Mouse (Mus musculus): ENCODE measurements around the gene Carm1. TPM values are rescaled to one million over a fixed set of nuclear protein-coding genes. Genes with fewer than 3 reads are reported as not detected.
"Not testable (repeated sequence)": the region's sequence is repeated elsewhere in the genome, so short reads cannot be mapped to it uniquely, and the experiment has no call there.

The Carm1 gene
- polyA plus RNA-seq, 1 experiment from 2014 or later = 40.0 TPM

DNA sequence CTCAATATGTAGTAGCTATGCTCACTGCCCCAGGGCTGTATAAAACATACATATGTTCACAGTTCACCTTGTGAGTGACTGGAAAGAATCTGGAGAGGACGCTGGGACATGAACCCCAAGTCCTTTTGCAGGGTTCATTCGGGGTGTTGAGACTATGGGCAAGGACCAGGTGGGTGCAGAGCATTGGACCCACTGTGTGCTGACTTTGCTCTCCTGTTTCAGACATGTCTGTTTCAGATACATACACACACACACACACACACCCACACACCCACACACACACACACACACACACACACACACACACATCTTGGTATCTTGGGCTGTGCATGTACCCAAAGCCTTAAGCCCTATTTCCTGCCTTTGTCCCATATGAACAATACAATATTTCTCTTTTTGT, 4.7 kb upstream of the Carm1 start:
- not testable (repeated sequence) for H3K27me3 ChIP-seq (replicated peaks); H3K9ac ChIP-seq; H3K4me3 ChIP-seq (replicated peaks); H3K36me3 ChIP-seq; H3K4me2 ChIP-seq; H3K9me3 ChIP-seq; H3K27ac ChIP-seq; ATAC-seq (ENCODE audit: insufficient read depth, low FRiP score, low read depth)
- peaks cover 11% of the 10 kb centered on the region; the same call in 1 of the 2 replicates for H3K4me1 ChIP-seq
- WGBS = 92% methylated on average over 2 of the region's 2 CpGs

DNA sequence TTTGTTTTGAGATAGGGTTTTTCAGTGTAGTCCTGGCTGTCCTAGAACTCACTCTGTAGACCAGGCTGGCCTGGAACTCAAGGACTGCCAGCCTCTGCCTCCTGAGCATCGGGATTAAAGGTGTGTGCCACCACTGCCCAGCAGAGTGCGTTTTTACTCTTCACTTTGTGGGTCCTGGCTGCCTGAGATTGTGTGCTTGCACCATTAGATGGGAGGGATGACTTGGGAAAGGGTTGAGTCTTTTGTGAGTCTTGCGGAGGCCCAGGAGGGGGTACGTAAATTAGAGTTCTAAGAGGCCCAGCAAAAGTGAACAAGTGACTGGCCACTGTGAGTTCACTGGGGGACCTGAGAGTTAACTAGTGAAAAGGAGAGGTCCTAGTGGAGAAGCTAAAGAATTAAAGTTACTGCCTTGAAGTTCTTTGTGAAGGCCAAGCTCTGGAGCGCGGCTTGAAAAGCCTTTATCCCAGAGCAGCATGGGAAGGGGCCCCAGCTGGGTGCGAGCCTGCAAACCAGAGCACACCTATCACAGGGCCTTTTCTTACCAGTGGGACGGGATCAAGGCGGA, 1.3 kb upstream of the Carm1 start:
- Histone ChIP-seq H3K9ac (peak overlapping the region; percentile 26; the same call in 1 of the 2 replicates), H3K27ac (peak overlapping the region; percentile 95), H3K9me3 (no peaks in the 10 kb centered on the region), H3K27me3 (replicated peaks) (no peaks in the 10 kb centered on the region), H3K4me2 (peak overlapping the region; percentile 66), H3K4me3 (replicated peaks) (peak overlapping the region; percentile 84), H3K36me3 (no peaks in the 10 kb centered on the region), H3K4me1 (peaks cover 22% of the 10 kb centered on the region)
- WGBS = 6% methylated on average over 9 of the region's 9 CpGs
- peak; percentile 81 for ATAC-seq (ENCODE audit: insufficient read depth, low FRiP score, low read depth)

DNA sequence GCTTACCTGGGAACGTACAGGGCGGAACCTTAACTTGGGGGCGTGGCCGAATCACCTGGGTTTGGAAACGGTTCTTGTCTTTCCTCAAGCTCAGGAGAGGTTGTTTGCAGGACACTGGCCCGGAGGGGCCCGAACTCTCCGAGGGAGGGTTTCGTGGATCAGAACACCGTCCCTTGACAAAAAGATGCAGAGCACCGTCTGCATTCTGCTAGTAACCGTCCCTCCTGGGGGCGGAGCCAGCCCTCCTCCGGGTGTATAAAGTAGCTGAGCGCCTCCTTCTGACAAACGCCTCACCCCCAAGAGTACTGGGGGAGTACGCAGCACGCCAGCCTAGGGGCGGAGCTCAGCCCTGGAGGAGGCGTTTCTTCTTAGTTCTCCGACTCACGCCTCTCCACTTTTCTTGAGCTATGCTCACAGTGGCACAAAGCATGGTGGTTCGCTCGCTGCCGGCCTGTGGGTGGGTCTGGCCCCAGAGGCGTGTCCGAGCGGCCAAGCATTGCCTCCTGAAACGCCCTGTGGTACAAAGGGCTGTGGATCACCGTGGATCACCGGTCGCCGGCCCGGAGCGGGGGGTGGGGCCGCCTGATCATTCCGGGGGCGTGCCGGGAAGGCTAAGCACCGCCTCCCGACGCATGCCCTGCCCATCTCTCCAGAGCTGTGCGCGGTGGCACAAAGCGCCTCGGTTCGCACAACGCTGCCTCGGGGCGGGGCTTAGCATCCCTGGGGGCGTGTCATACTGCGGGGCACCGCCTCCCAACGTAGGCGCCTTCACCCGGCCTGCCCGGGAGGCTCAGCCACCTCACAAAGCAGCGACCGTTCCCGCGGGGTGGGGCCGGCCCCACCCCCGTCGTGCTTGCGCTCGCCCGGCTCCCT, 542 bp upstream of the Carm1 start:
- no peaks in the 10 kb centered on the region for H3K9me3 ChIP-seq
- peak overlapping the region; percentile 84 for H3K4me3 ChIP-seq (replicated peaks)
- H3K27me3 ChIP-seq (replicated peaks) = no peaks in the 10 kb centered on the region
- peak; percentile 92 for ATAC-seq (ENCODE audit: insufficient read depth, low FRiP score, low read depth)
- H3K27ac ChIP-seq = peak overlapping the region; percentile 95
- WGBS = under 1% methylated on average over 67 of the region's 67 CpGs
- H3K4me1 ChIP-seq = peaks cover 22% of the 10 kb centered on the region
- H3K36me3 ChIP-seq = peaks cover 5% of the 10 kb centered on the region
- peak overlapping the region; percentile 66 for H3K4me2 ChIP-seq
- H3K9ac ChIP-seq = peak overlapping the region; percentile 26; the same call in 1 of the 2 replicates

DNA sequence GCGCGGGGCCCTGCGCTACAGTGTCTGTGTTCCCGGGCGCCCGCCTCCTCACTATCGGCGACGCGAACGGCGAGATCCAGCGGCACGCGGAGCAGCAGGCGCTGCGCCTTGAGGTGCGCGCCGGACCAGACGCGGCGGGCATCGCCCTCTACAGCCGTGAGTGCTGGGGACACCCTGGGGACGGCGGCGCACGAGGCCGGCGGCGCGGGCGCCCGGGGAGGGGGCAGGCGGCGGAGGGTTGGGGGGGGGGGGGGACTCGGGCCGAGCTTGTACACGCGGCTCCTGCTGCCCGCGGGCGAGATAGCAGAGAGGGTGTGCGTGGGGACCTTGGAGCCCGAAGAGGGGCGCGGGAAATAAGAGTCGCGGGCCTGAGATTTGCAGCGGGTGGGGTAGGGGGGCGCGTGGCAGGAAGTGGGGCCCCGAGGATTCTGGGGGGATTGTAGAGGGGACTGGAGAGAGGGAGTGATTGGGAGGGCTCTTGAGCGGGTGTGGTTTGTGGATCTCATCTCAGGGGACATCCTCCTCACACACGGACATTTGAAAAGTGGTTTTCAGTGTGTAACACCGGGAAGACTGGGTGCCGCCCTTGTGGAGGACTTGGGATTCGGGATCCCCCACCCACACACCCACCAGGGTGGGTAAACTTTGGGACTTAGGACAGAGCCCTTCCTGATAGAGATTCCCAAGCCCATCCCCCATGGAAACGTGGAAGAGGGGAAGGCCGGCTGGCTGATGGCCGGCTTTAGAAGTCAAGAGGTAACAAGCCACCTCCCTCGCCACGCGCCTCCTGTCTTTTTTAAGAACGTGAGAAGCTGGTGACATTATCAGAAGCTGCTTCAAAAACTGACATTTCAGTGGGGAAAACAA, 614 bp downstream of the Carm1 start:
- ATAC-seq (ENCODE audit: insufficient read depth, low FRiP score, low read depth) = peak; percentile 15
- no peaks in the 10 kb centered on the region for H3K9me3 ChIP-seq
- H3K27me3 ChIP-seq (replicated peaks) = no peaks in the 10 kb centered on the region
- peak overlapping the region; percentile 84 for H3K4me3 ChIP-seq (replicated peaks)
- peak overlapping the region; percentile 68 for H3K4me2 ChIP-seq
- peak overlapping the region; percentile 98 for H3K27ac ChIP-seq
- H3K36me3 ChIP-seq = peaks cover 6% of the 10 kb centered on the region
- WGBS = under 1% methylated on average over 46 of the region's 66 CpGs
- H3K4me1 ChIP-seq = peaks cover 22% of the 10 kb centered on the region
- H3K9ac ChIP-seq = peak overlapping the region; percentile 98

DNA sequence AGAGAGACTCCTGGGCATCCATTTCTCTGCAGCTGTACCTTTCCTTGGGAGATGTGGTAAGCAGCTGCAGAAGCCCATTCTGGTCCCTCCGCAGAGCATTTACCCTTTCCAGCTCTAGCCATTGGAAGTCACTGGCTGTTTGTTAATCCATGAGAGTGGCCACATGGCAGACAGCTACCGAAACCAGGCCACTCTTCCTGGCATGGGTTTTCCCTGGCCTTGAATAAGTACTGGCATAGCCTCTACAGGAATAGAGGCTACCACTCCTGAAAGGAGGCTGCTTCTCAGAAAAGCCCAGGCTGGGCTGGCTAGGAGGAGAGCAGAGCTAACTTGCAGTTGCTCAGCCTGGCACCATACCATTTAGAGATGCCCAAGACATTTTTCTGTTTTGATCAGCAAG, 4.4 kb downstream of the Carm1 start:
- WGBS = 91% methylated on average over 2 of the region's 2 CpGs
- no peaks in the 10 kb centered on the region for H3K27me3 ChIP-seq (replicated peaks)

DNA sequence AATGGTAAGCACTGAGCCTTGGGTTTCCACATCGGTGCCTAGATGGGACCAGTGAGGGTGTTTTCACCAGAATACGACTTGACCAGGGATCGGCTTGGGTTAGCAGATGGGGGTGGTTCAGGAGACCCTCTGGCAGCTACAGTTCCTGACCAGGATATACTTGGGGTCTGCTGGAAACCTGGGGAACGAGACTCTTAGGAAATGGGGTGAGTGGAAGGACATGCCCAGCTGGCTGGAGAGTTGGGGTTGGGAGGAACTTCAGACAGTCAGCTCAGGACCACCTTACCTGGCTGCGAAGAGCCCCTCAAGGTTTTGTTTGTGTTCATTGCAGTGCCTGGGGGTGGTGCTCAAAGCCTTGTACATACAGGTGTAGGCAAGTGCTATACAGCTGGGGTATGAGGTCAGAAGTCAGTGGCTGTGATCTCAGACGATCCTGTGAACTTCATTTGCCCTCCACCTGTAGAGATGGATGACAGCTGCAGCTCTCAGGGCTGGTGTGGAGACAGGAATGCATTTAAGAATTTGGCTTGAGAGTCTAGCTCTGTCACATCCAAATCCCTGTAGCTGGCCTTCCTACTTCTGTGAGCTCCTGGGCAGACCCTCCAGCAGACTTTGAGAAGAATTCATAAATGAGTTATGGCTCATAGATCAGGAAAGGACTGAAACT, 7.0 kb downstream of the Carm1 start:
- WGBS = 75% methylated on average over 6 of the region's 6 CpGs
- no peak for ATAC-seq (ENCODE audit: insufficient read depth, low FRiP score, low read depth)
- peaks cover 14% of the 10 kb centered on the region for H3K36me3 ChIP-seq
- H3K9me3 ChIP-seq = no peaks in the 10 kb centered on the region
- H3K27me3 ChIP-seq (replicated peaks) = no peaks in the 10 kb centered on the region
- no peak overlapping the region for H3K4me3 ChIP-seq (replicated peaks)
- no peak overlapping the region for H3K9ac ChIP-seq
- peaks cover 23% of the 10 kb centered on the region for H3K4me1 ChIP-seq
- no peak overlapping the region for H3K4me2 ChIP-seq
- H3K27ac ChIP-seq = no peak overlapping the region

More for the DNA sequence above, 4.4 kb downstream of the Carm1 start:
- no peak overlapping the region for H3K4me3 ChIP-seq (replicated peaks)
- no peaks in the 10 kb centered on the region for H3K9me3 ChIP-seq
- H3K4me2 ChIP-seq = no peak overlapping the region
- H3K9ac ChIP-seq = no peak overlapping the region
- ATAC-seq (ENCODE audit: insufficient read depth, low FRiP score, low read depth) = no peak
- H3K36me3 ChIP-seq = peaks cover 14% of the 10 kb centered on the region
- no peak overlapping the region for H3K27ac ChIP-seq
- peaks cover 15% of the 10 kb centered on the region for H3K4me1 ChIP-seq

DNA sequence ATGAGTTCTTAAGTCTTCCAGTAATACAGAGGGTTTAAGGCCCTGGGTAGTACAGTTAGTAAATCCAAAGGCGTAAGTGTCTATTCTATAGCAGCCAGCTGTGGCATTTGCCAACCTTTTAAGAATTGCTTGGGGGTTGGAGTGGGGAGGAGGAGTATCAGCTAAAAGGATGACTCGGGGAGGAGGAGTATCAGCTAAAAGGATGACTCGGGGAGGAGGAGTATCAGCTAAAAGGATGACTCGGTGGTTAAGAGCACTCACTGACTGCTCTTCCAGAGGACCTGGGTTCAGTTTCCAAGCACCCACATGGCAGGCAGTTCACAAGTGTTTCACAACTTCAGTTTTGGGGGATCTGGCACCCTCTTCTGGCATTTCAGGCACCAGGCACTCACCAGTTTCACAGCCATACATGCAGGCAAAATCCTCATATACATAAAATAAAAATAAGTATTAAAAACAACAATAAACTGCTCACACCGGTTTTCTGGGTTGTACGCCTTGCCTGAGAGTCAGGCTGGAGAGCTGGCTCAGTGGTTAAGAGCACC, 8.6 kb downstream of the Carm1 start:
- Histone ChIP-seq H3K9me3 (no peaks in the 10 kb centered on the region), H3K36me3 (peaks cover 14% of the 10 kb centered on the region), H3K4me2 (no peak overlapping the region), H3K4me3 (replicated peaks) (no peak overlapping the region), H3K9ac (no peak overlapping the region), H3K4me1 (peaks cover 19% of the 10 kb centered on the region), H3K27me3 (replicated peaks) (no peaks in the 10 kb centered on the region), H3K27ac (no peak overlapping the region)
- WGBS = 72% methylated on average over 6 of the region's 6 CpGs
- no peak for ATAC-seq (ENCODE audit: insufficient read depth, low FRiP score, low read depth)

DNA sequence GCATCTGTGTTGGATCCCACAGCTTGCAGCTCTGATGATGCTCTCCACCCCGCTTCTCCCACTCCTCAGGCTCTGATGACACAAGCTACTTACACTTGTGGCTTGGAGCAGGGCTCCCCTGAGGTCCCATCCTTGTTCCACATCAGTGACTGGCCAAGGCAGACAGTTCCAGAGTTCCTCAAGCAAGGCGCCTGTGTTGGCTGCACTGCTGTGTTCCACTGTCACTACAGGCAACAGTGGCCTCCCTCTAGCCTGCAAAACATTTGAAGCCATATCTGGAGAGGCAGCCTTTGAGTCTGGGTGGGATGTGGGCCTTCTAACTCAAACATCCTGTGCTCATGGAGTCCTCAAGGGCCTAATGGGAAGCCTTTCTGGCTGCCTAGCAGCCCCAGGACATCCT, 10.3 kb downstream of the Carm1 start:
- H3K27ac ChIP-seq = no peak overlapping the region
- WGBS = 91% methylated on average over 2 of the region's 2 CpGs
- no peak overlapping the region for H3K4me3 ChIP-seq (replicated peaks)
- H3K9ac ChIP-seq = no peak overlapping the region
- H3K27me3 ChIP-seq (replicated peaks) = no peaks in the 10 kb centered on the region
- H3K9me3 ChIP-seq = no peaks in the 10 kb centered on the region
- H3K36me3 ChIP-seq = peaks cover 9% of the 10 kb centered on the region; the same call in 1 of the 2 replicates
- H3K4me2 ChIP-seq = no peak overlapping the region
- peaks cover 19% of the 10 kb centered on the region for H3K4me1 ChIP-seq
- no peak for ATAC-seq (ENCODE audit: insufficient read depth, low FRiP score, low read depth)

DNA sequence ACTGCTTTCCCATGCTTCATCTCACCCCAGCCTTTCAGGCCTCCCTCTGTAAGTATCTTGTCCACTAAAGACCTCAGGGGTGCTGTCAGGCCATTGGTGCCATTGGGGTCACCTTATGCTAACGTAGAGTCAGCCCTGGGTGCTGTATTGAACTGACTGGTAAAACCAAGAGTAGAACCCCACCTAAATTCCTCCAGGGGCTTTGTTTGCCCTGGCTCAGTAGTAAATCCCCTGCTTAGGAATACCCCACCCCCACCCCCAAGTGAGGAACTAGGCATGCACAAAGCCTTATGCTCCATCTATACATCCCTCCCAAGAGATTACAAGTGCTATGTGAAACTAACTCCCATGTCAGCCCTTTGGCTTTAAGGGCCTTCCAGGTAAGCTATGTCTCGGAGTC, 10.9 kb downstream of the Carm1 start:
- ATAC-seq (ENCODE audit: insufficient read depth, low FRiP score, low read depth) = no peak
- Histone ChIP-seq H3K36me3 (peaks cover 6% of the 10 kb centered on the region; the same call in 1 of the 2 replicates), H3K9ac (no peak overlapping the region), H3K4me1 (peaks cover 19% of the 10 kb centered on the region), H3K27ac (no peak overlapping the region), H3K27me3 (replicated peaks) (no peaks in the 10 kb centered on the region), H3K9me3 (no peaks in the 10 kb centered on the region), H3K4me3 (replicated peaks) (no peak overlapping the region), H3K4me2 (no peak overlapping the region)
- 75% methylated on average over 2 of the region's 2 CpGs for WGBS

DNA sequence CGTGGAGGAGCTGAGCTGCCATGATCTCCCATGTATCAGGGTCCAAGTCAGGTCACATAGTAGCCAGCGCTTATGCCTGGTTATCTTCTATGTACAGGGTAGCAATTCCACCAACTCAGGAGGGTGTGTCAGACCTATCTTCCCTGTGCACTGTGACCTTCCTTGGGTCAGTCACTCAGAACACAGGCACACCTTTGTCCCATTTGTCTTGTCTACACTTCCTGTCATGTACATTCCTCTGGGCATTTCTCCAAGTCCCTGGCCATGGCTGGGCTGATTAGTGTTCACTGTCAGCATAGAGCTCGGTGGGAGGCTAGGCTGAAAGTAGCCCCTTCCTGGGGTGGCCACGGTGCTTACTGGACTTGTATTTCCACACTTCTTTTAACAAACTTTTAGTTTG, 11.7 kb downstream of the Carm1 start:
- peaks cover 6% of the 10 kb centered on the region; the same call in 1 of the 2 replicates for H3K36me3 ChIP-seq
- WGBS = 68% methylated on average over 4 of the region's 4 CpGs
- ATAC-seq (ENCODE audit: insufficient read depth, low FRiP score, low read depth) = peak; percentile 96
- H3K4me2 ChIP-seq = no peak overlapping the region
- peaks cover 19% of the 10 kb centered on the region for H3K4me1 ChIP-seq
- no peak overlapping the region for H3K9ac ChIP-seq
- H3K27me3 ChIP-seq (replicated peaks) = no peaks in the 10 kb centered on the region
- H3K9me3 ChIP-seq = no peaks in the 10 kb centered on the region
- no peak overlapping the region for H3K4me3 ChIP-seq (replicated peaks)
- no peak overlapping the region for H3K27ac ChIP-seq

DNA sequence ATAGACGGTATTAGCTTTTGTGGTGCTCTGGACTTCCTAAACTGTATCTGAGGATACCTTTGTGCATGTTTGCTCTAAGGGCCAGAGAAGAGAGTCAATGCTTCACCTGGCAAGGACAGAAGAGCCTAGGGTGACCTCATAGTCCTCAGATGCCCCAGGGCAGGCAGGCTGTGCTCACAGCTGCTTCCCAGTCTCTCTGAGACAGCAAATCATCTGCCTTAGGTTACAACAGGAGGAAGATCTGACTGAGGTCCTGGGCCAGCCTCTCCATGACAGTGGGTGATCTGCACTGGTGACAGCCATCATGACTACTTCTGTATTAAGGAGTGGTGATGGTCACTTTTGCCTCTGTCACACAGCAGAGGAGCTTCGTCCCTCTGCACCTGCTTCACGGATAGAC, 12.5 kb downstream of the Carm1 start:
- H3K4me1 ChIP-seq = peaks cover 19% of the 10 kb centered on the region
- H3K9me3 ChIP-seq = no peaks in the 10 kb centered on the region
- H3K9ac ChIP-seq = no peak overlapping the region
- H3K27me3 ChIP-seq (replicated peaks) = no peaks in the 10 kb centered on the region
- H3K4me3 ChIP-seq (replicated peaks) = no peak overlapping the region
- WGBS = 93% methylated on average over 3 of the region's 3 CpGs
- no peak for ATAC-seq (ENCODE audit: insufficient read depth, low FRiP score, low read depth)
- no peak overlapping the region for H3K4me2 ChIP-seq
- peaks cover under 1% of the 10 kb centered on the region; the same call in 1 of the 2 replicates for H3K36me3 ChIP-seq
- H3K27ac ChIP-seq = no peak overlapping the region
